Mouse (Mus musculus) liver (tissue): ENCODE data around the gene Tcf7l2.

ENCODE experiments used
- DNase-seq: peaks from one replicate; pipeline ENCODE4 v3.0.0-alpha.2; 2020; ENCODE audit warnings: mixed read lengths

Tcf7l2 gene

GRCm38 (mm10) chr19:55741439-55741928, at the start of gene Tcf7l2:
Gene Tcf7l2 (plus strand): TSS chr19:55741820.
- peak; percentile 91 for DNase-seq

GRCm38 (mm10) chr19:55694651-55695050, 47.0 kb upstream of the Tcf7l2 start:
- DNase-seq: no peak

GRCm38 (mm10) chr19:55695418-55695817, 46.2 kb upstream of the Tcf7l2 start:
- no peak for DNase-seq

GRCm38 (mm10) chr19:55698892-55699291, 42.7 kb upstream of the Tcf7l2 start:
- DNase-seq: no peak

- DNase-seq: no peak
These were observed 41.4 kb upstream of the Tcf7l2 start for GRCm38 (mm10) chr19:55700214-55700568.

GRCm38 (mm10) chr19:55700569-55701282, 40.9 kb upstream of the Tcf7l2 start:
- peak; percentile 50 for DNase-seq

GRCm38 (mm10) chr19:55701283-55701633, 40.4 kb upstream of the Tcf7l2 start:
- DNase-seq: peak; percentile 36

- no peak for DNase-seq
These were observed 39.5 kb upstream of the Tcf7l2 start for GRCm38 (mm10) chr19:55702081-55702480.

GRCm38 (mm10) chr19:55702716-55703115, 38.9 kb upstream of the Tcf7l2 start:
- no peak for DNase-seq

- DNase-seq: no peak
These were observed 37.5 kb upstream of the Tcf7l2 start for GRCm38 (mm10) chr19:55704071-55704470.

- no peak for DNase-seq
These were observed 35.3 kb upstream of the Tcf7l2 start for GRCm38 (mm10) chr19:55706300-55706699.

GRCm38 (mm10) chr19:55706806-55707205, 34.8 kb upstream of the Tcf7l2 start:
- no peak for DNase-seq

GRCm38 (mm10) chr19:55708031-55708554, 33.5 kb upstream of the Tcf7l2 start:
- DNase-seq: no peak

GRCm38 (mm10) chr19:55710841-55711240, 30.8 kb upstream of the Tcf7l2 start:
- DNase-seq: no peak

GRCm38 (mm10) chr19:55711701-55712100, 29.9 kb upstream of the Tcf7l2 start:
- DNase-seq: no peak

- DNase-seq: no peak
These were observed 28.9 kb upstream of the Tcf7l2 start for GRCm38 (mm10) chr19:55712678-55713077.

GRCm38 (mm10) chr19:55714015-55714414, 27.6 kb upstream of the Tcf7l2 start:
- no peak for DNase-seq

GRCm38 (mm10) chr19:55714665-55715064, 27.0 kb upstream of the Tcf7l2 start:
- no peak for DNase-seq

GRCm38 (mm10) chr19:55719083-55719482, 22.5 kb upstream of the Tcf7l2 start:
- peak; percentile 40 for DNase-seq

GRCm38 (mm10) chr19:55719524-55720408, 21.9 kb upstream of the Tcf7l2 start:
- DNase-seq: no peak

- no peak for DNase-seq
These were observed 21.1 kb upstream of the Tcf7l2 start for GRCm38 (mm10) chr19:55720409-55721092.

GRCm38 (mm10) chr19:55722376-55722775, 19.2 kb upstream of the Tcf7l2 start:
- no peak for DNase-seq

GRCm38 (mm10) chr19:55729376-55729775, 12.2 kb upstream of the Tcf7l2 start:
- no peak for DNase-seq
